Comparison of ENCODE assay signal across 9 mouse cellular contexts in genomic region chr9:118907934-118908620, GRCm38 (mm10). TPM values are rescaled to one million over a fixed set of nuclear protein-coding genes. Genes with fewer than 3 reads are reported as not detected.
DNase-seq lines count a peak whose midpoint lies in the region; ATAC-seq and TF ChIP-seq lines count a peak whose summit lies in the region.
"Had no signal": no experiment of that assay in that cellular context is flagged by ENCODE, and none has a peak within 500 bp of the region (broad histone marks: within the 10 kb centered on the region; RNA-seq: fewer than 3 reads in every experiment).

No protein-coding gene starts in this region.

- CTCF ChIA-PET in Patski (lab: Charles Lee) = interaction anchor here (0.7 to 2.4 kb wide), 19 partner anchors 9 to 321 kb away, joined by 3 to 19 read pairs (median 5); partner anchors contain the start of gene Itga9

- no peaks in the 10 kb centered on the region for H3K27me3 ChIP-seq in Patski
- H3K27me3 ChIP-seq in limb, embryonic 11.5 days (ENCODE audit: control insufficient read depth, insufficient read depth, low read length) = no peaks in the 10 kb centered on the region
- no peaks in the 10 kb centered on the region for H3K27me3 ChIP-seq in neural tube, embryonic 11.5 days (ENCODE audit: control insufficient read depth, insufficient read depth, low read length)
- H3K27me3 ChIP-seq: stomach, embryonic 15.5 days had no signal

- in situ Hi-C loops in Patski (cut with MboI; ENCODE audit: low pct_unique_long_range_greater_than_20kb) = no loop called here

- no peak overlapping the region for H3K4me3 ChIP-seq in limb, embryonic 11.5 days (ENCODE audit: low read depth, low read length)
- H3K4me3 ChIP-seq in neural tube, embryonic 11.5 days (ENCODE audit: low read depth, low read length) = no peak overlapping the region
- H3K4me3 ChIP-seq: stomach, embryonic 15.5 days had no signal

- POLR2A ChIA-PET in Patski (lab: Charles Lee) = no interaction called here

- ATAC-seq in Patski = no peak
- 0 out of 2 replicates have a peak, but pooled peaks have one; percentile 57 for ATAC-seq in limb, embryonic 11.5 days (ENCODE audit: insufficient number of reproducible peaks, low FRiP score, low TSS enrichment, low read depth)
- peak; percentile 55; the same call in 1 of the 2 replicates for ATAC-seq in neural tube, embryonic 11.5 days (ENCODE audit: insufficient read depth, low FRiP score, low TSS enrichment)

- intact Hi-C loops in gastrocnemius, postnatal 14 days (cut with DNase I; ENCODE audit: low total_unique reads) = loop anchor here (5.0 kb wide), 1 partner anchor 316 kb away; no protein-coding TSS in a partner anchor

- H3K9ac ChIP-seq in limb, embryonic 11.5 days (ENCODE audit: low read length) = no peak overlapping the region
- H3K9ac ChIP-seq in neural tube, embryonic 11.5 days (ENCODE audit: low read length) = no peak overlapping the region
- H3K9ac ChIP-seq: stomach, embryonic 15.5 days had no signal

- DNase-seq in 416B (ENCODE audit: low read depth) = peak; percentile 71
- DNase-seq in Patski (ENCODE audit: low read depth, low spot score) = no peak
- peak; percentile 71 to 74 for DNase-seq in cerebellum, postnatal 36 days
- peak; percentile 77 for DNase-seq in gastrocnemius, postnatal 14 days
- peak; percentile 65 to 83 for DNase-seq in kidney, adult 8-10 months
- peak; percentile 93 for DNase-seq in limb, embryonic 11.5 days (ENCODE audit: low spot score)
- DNase-seq in neural tube, embryonic 11.5 days (ENCODE audit: low spot score) = peak; percentile 79
- peak; percentile 76 for DNase-seq in thymus, postnatal 0 days (ENCODE audit: low spot score)

- H3K36me3 ChIP-seq in limb, embryonic 11.5 days (ENCODE audit: control insufficient read depth, insufficient read depth, low read length) = no peaks in the 10 kb centered on the region
- H3K36me3 ChIP-seq in neural tube, embryonic 11.5 days (ENCODE audit: control insufficient read depth, insufficient read depth, low read length) = no peaks in the 10 kb centered on the region
- H3K36me3 ChIP-seq: stomach, embryonic 15.5 days had no signal

- 52% methylated on average over 18 of the region's 18 CpGs for WGBS in limb, embryonic 11.5 days
- WGBS in neural tube, embryonic 11.5 days = 51% methylated on average over 18 of the region's 18 CpGs

- no peak overlapping the region for H3K4me2 ChIP-seq in limb, embryonic 11.5 days (ENCODE audit: low read depth, severe bottlenecking)
- H3K4me2 ChIP-seq in neural tube, embryonic 11.5 days (ENCODE audit: low read depth) = no peak overlapping the region
- H3K4me2 ChIP-seq: stomach, embryonic 15.5 days had no signal

- TF ChIP-seq CTCF in Patski (IDR thresholded peaks at IDR 0.05) = peak; percentile 94

- no peak overlapping the region for H3K27ac ChIP-seq in limb, embryonic 11.5 days (replicated peaks; ENCODE audit: low read depth, low read length)
- H3K27ac ChIP-seq in neural tube, embryonic 11.5 days (ENCODE audit: low read depth, low read length) = no peak overlapping the region
- H3K27ac ChIP-seq: stomach, embryonic 15.5 days had no signal

- H3K4me1 ChIP-seq in limb, embryonic 11.5 days (ENCODE audit: control insufficient read depth, insufficient read depth, low read length) = no peaks in the 10 kb centered on the region
- no peaks in the 10 kb centered on the region for H3K4me1 ChIP-seq in neural tube, embryonic 11.5 days (ENCODE audit: control insufficient read depth, insufficient read depth, low read length)

- H3K9me3 ChIP-seq in limb, embryonic 11.5 days (ENCODE audit: control insufficient read depth, low read length) = no peaks in the 10 kb centered on the region
- H3K9me3 ChIP-seq in neural tube, embryonic 11.5 days (ENCODE audit: control insufficient read depth, low read length) = no peaks in the 10 kb centered on the region
- H3K9me3 ChIP-seq: stomach, embryonic 15.5 days had no signal

RNA-seq across cellular contexts. Expression of gene Ctdspl, which starts 18.2 kb away (rescaled TPM):
- 25.3 TPM for polyA plus RNA-seq in Patski (2021)
- 10 to 100 TPM in 1 of 2 experiments, 1 to 10 TPM in 1; 8.2 to 10.0 TPM for total RNA-seq in gastrocnemius, postnatal 14 days (2021)
- polyA plus RNA-seq in limb, embryonic 11.5 days (2014; fragmentation: Nextera tagmentation; extraction: Ambion mirVana) = 13.6 and 13.9 TPM in 2 replicates
- polyA plus RNA-seq in neural tube, embryonic 11.5 days (2014; fragmentation: Nextera tagmentation; extraction: Ambion mirVana) = 8.0 and 8.6 TPM in 2 replicates
- 3.3 and 4.2 TPM in 2 replicates for polyA plus RNA-seq in thymus, postnatal 0 days (2015; fragmentation: Nextera tagmentation; extraction: Ambion mirVana)
